Mouse (Mus musculus): ENCODE measurements around the gene Emilin2. TPM values are rescaled to one million over a fixed set of nuclear protein-coding genes. Genes with fewer than 3 reads are reported as not detected.
A peak's percentile ranks its signal among the peaks of the same experiment; 100 is the strongest.

The Emilin2 gene
- 42.6 and 45.4 TPM in 2 replicates for polyA plus RNA-seq (2014; fragmentation: Nextera tagmentation; extraction: Ambion mirVana)

DNA sequence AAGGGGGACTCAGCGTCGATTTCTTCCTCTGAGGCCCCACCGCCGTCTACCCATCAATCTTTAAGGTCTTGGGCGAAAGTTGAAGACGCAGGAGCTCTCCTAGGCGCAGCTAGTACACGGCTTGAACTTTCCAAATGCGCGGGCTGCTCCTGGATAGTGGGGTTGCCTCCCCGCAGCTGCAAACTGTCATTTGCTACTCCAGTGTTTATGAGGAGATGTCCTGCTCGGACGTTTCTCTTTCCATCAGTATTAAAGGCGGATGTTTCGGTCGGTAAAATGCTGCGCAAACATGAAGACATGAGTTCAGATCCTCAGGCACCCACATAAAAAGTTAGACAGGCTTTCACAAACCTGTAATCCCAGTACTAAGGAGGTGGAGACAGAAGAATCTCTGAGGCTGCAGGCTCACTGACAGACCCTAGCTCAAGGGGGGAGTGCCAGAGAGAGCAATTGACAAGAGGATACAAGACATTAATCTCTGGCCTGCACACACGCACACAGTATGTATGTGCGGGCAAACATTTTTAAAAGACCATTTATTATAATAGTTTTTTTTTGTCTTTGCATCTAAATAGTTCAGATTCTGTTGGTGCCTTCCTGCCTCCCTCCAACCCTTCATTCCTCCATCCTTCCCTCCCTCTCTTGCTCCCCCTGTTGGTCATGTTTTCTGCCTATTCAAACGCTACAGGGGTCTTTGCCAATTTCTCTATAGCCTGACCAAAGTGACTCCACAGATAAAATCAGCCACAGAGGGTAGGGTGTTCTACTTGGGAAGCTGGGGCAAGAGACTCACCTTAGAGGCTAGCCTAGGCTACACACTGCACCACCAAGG, at the start of gene Emilin2:
Emilin2 (minus strand) TSS at position 639 of the 832 bp plus-strand sequence.
- peaks cover 15 to 29% of the 10 kb centered on the region in 2 experiments for H3K4me1 ChIP-seq (ENCODE audit: control insufficient read depth in 2 of 2, insufficient read depth in 2 of 2, low read length in 2 of 2)
- H3K27me3 ChIP-seq (ENCODE audit: control insufficient read depth, insufficient read depth, low read length), result peaks cover 5% of the 10 kb centered on the region; the same call in 1 of the 2 replicates
- peak within 1 kb of the TSS; percentile 82 for H3K9ac ChIP-seq (ENCODE audit: low read length)
- peak within 1 kb of the TSS; percentile 98 for H3K4me2 ChIP-seq (ENCODE audit: low read length)
- ATAC-seq (ENCODE audit: insufficient number of reproducible peaks, insufficient read depth, low FRiP score, low read depth), result no peak
- WGBS, result 9% methylated on average over 20 of the region's 20 CpGs
- peak within 1 kb of the TSS; percentile 62 to 68 for H3K4me3 ChIP-seq (ENCODE audit: control insufficient read depth in 1 of 2, insufficient read depth in 1 of 2, low read depth in 1 of 2, low read length in 2 of 2)
- peak within 1 kb of the TSS in 1 of 2 experiments; percentile 57; a peak in 2 of 4 replicates for H3K27ac ChIP-seq (replicated peaks in 1 of 2; ENCODE audit: control insufficient read depth in 1 of 2, insufficient read depth in 1 of 2, low read depth in 2 of 2, low read length in 2 of 2)
- H3K9me3 ChIP-seq (ENCODE audit: control insufficient read depth, low read length), result no peaks in the 10 kb centered on the region
- no peaks in the 10 kb centered on the region for H3K36me3 ChIP-seq (ENCODE audit: control insufficient read depth, insufficient read depth, low read length)

DNA sequence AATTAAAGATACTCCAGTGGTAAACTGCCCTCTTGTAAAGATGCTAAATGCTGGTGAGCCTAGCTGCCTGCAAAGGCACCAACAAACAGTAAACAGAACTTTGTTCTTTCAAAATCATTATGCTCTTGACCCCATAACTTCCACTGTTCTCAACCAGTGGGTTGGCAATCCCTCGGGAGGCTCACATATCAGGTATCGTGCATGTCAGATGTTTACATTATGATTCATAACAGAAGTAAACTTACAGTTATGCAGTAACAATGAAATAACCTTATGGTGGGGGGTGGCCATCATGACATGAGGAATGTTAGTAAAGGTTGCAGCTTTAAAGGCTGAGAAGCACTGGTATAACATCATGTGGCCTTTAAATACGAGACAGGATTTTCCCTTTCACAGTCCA, 43.7 kb upstream of the Emilin2 start:
- Histone ChIP-seq H3K4me3 (ENCODE audit: control insufficient read depth in 1 of 2, insufficient read depth in 1 of 2, low read depth in 1 of 2, low read length in 2 of 2) (no peak overlapping the region), H3K27ac (replicated peaks in 1 of 2; ENCODE audit: control insufficient read depth in 1 of 2, insufficient read depth in 1 of 2, low read depth in 2 of 2, low read length in 2 of 2) (no peak overlapping the region), H3K4me2 (ENCODE audit: low read length) (no peak overlapping the region), H3K36me3 (ENCODE audit: control insufficient read depth, insufficient read depth, low read length) (peaks cover 88% of the 10 kb centered on the region), H3K9ac (ENCODE audit: low read length) (no peak overlapping the region), H3K9me3 (ENCODE audit: control insufficient read depth, low read length) (no peaks in the 10 kb centered on the region), H3K4me1 (ENCODE audit: control insufficient read depth in 2 of 2, insufficient read depth in 2 of 2, low read length in 2 of 2) (no peaks in the 10 kb centered on the region), H3K27me3 (ENCODE audit: control insufficient read depth, insufficient read depth, low read length) (no peaks in the 10 kb centered on the region)
- 80% methylated on average over 3 of the region's 3 CpGs for WGBS
- ATAC-seq (ENCODE audit: insufficient number of reproducible peaks, insufficient read depth, low FRiP score, low read depth), result no peak

DNA sequence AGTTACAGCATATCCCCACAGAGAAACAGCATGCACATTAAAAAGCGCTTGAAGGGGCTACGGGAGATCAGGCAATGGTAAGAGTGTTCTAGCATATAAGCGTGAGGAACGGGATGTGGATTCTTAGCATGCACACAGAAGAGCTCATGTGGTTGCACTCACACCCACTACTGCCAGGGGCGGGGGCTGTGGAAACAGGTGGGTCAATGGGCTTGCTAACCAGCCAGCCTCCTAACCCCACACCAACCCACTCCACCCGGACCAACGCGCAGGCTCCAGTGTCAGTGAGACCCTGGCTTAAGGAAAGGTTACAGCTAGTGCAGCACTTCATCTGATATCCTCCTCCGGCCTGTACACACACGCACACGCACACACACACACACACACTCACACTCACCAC, 42.4 kb upstream of the Emilin2 start:
- H3K9me3 ChIP-seq (ENCODE audit: control insufficient read depth, low read length), result no peaks in the 10 kb centered on the region
- H3K27ac ChIP-seq (replicated peaks in 1 of 2; ENCODE audit: control insufficient read depth in 1 of 2, insufficient read depth in 1 of 2, low read depth in 2 of 2, low read length in 2 of 2), result no peak overlapping the region
- H3K4me3 ChIP-seq (ENCODE audit: control insufficient read depth in 1 of 2, insufficient read depth in 1 of 2, low read depth in 1 of 2, low read length in 2 of 2), result no peak overlapping the region
- H3K9ac ChIP-seq (ENCODE audit: low read length), result no peak overlapping the region
- H3K27me3 ChIP-seq (ENCODE audit: control insufficient read depth, insufficient read depth, low read length), result no peaks in the 10 kb centered on the region
- H3K36me3 ChIP-seq (ENCODE audit: control insufficient read depth, insufficient read depth, low read length), result peaks cover 88% of the 10 kb centered on the region
- no peak for ATAC-seq (ENCODE audit: insufficient number of reproducible peaks, insufficient read depth, low FRiP score, low read depth)
- WGBS, result 94% methylated on average over 11 of the region's 11 CpGs
- H3K4me2 ChIP-seq (ENCODE audit: low read length), result no peak overlapping the region
- no peaks in the 10 kb centered on the region for H3K4me1 ChIP-seq (ENCODE audit: control insufficient read depth in 2 of 2, insufficient read depth in 2 of 2, low read length in 2 of 2)

DNA sequence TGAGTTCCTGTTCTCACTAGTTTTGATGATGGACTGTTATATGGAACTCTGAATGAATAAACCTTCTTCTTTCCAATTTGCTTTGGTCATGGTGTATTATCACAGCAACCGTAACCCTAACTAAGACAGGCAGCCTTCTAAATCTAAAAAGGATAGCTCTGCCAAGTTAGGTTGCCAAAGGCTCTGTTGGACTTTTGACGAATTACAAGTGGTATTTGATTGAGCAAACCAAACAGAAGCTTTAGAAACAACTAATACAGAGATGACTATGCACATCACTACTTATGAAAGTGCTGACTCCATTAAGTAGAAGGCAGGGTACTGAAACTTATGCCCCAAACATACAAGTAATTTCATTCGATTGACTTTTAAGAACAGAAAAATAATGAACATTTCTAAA, 36.4 kb upstream of the Emilin2 start:
- Histone ChIP-seq H3K4me1 (ENCODE audit: control insufficient read depth in 2 of 2, insufficient read depth in 2 of 2, low read length in 2 of 2) (no peaks in the 10 kb centered on the region), H3K9ac (ENCODE audit: low read length) (no peak overlapping the region), H3K27ac (replicated peaks in 1 of 2; ENCODE audit: control insufficient read depth in 1 of 2, insufficient read depth in 1 of 2, low read depth in 2 of 2, low read length in 2 of 2) (no peak overlapping the region), H3K4me3 (ENCODE audit: control insufficient read depth in 1 of 2, insufficient read depth in 1 of 2, low read depth in 1 of 2, low read length in 2 of 2) (no peak overlapping the region), H3K36me3 (ENCODE audit: control insufficient read depth, insufficient read depth, low read length) (peaks cover 93% of the 10 kb centered on the region), H3K9me3 (ENCODE audit: control insufficient read depth, low read length) (no peaks in the 10 kb centered on the region), H3K4me2 (ENCODE audit: low read length) (no peak overlapping the region), H3K27me3 (ENCODE audit: control insufficient read depth, insufficient read depth, low read length) (no peaks in the 10 kb centered on the region)
- no peak for ATAC-seq (ENCODE audit: insufficient number of reproducible peaks, insufficient read depth, low FRiP score, low read depth)
- 94% methylated on average over 3 of the region's 3 CpGs for WGBS

DNA sequence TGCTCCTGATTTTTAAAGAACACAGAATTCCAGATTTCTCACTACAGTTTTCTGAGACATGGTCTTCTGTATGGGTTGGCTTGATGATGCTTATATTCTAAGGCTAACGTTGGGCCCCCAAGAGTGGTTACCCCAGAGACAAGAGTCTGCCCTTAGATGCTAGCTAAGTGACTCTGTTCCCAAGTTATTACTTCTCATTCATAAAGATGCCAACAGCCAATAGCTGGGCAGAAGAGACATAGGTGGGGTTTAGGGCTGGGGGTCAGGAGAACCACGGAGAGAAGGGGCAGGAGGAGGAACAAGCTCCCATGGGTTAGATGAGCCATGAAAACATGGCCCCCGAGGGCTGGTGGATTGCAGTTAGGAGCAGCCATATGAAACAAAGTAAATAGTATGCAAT, 30.2 kb upstream of the Emilin2 start:
- 80% methylated on average over 3 of the region's 3 CpGs for WGBS
- no peak for ATAC-seq (ENCODE audit: insufficient number of reproducible peaks, insufficient read depth, low FRiP score, low read depth)
- Histone ChIP-seq H3K36me3 (ENCODE audit: control insufficient read depth, insufficient read depth, low read length) (peaks cover 39% of the 10 kb centered on the region), H3K4me3 (ENCODE audit: control insufficient read depth in 1 of 2, insufficient read depth in 1 of 2, low read depth in 1 of 2, low read length in 2 of 2) (no peak overlapping the region), H3K4me2 (ENCODE audit: low read length) (no peak overlapping the region), H3K9ac (ENCODE audit: low read length) (no peak overlapping the region), H3K27me3 (ENCODE audit: control insufficient read depth, insufficient read depth, low read length) (no peaks in the 10 kb centered on the region), H3K4me1 (ENCODE audit: control insufficient read depth in 2 of 2, insufficient read depth in 2 of 2, low read length in 2 of 2) (no peaks in the 10 kb centered on the region), H3K27ac (replicated peaks in 1 of 2; ENCODE audit: control insufficient read depth in 1 of 2, insufficient read depth in 1 of 2, low read depth in 2 of 2, low read length in 2 of 2) (no peak overlapping the region), H3K9me3 (ENCODE audit: control insufficient read depth, low read length) (no peaks in the 10 kb centered on the region)

DNA sequence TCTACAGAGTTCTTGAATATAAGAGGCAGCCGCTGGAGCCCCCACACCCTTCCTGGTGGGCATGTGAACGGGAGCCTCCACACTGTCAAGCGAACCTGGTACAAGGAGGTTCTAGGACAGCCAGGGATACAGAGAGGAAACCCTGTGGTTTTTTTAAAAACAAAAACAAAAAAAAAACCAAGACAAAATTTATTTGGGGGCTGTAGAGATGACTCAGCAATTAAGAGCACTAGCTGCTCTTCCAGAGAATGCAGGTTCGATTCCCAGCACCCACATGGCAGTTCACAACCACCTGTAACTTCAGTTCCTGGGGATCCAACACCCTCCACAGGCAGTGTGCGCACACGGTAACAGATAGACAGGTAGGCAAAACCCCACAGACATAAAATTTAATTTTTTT, 26.8 kb upstream of the Emilin2 start:
- Histone ChIP-seq H3K27ac (replicated peaks in 1 of 2; ENCODE audit: control insufficient read depth in 1 of 2, insufficient read depth in 1 of 2, low read depth in 2 of 2, low read length in 2 of 2) (no peak overlapping the region), H3K36me3 (ENCODE audit: control insufficient read depth, insufficient read depth, low read length) (peaks cover 9% of the 10 kb centered on the region), H3K4me1 (ENCODE audit: control insufficient read depth in 2 of 2, insufficient read depth in 2 of 2, low read length in 2 of 2) (no peaks in the 10 kb centered on the region), H3K9ac (ENCODE audit: low read length) (no peak overlapping the region), H3K4me2 (ENCODE audit: low read length) (no peak overlapping the region), H3K4me3 (ENCODE audit: control insufficient read depth in 1 of 2, insufficient read depth in 1 of 2, low read depth in 1 of 2, low read length in 2 of 2) (no peak overlapping the region), H3K9me3 (ENCODE audit: control insufficient read depth, low read length) (no peaks in the 10 kb centered on the region), H3K27me3 (ENCODE audit: control insufficient read depth, insufficient read depth, low read length) (no peaks in the 10 kb centered on the region)
- 90% methylated on average over 6 of the region's 6 CpGs for WGBS
- no peak for ATAC-seq (ENCODE audit: insufficient number of reproducible peaks, insufficient read depth, low FRiP score, low read depth)

DNA sequence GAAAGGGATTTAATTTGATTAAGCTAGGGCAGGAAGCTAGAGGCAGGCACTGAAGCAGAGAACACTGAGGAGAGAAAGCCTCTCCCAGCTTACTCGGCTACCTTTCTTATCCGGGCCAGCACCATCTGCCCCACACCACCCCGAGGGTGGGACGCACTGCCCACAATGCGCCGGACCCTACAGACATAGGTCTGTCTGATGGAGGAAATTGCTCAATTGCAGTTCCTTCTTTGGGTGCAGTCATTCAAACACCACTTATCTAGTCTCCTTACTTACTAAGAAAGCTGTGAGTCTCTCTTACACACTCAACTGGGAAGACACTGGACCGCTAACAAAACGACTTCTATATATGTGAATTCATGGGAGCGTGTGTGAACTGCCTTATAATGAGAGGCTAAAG, 25.8 kb upstream of the Emilin2 start:
- Histone ChIP-seq H3K36me3 (ENCODE audit: control insufficient read depth, insufficient read depth, low read length) (no peaks in the 10 kb centered on the region), H3K4me3 (ENCODE audit: control insufficient read depth in 1 of 2, insufficient read depth in 1 of 2, low read depth in 1 of 2, low read length in 2 of 2) (no peak overlapping the region), H3K4me1 (ENCODE audit: control insufficient read depth in 2 of 2, insufficient read depth in 2 of 2, low read length in 2 of 2) (no peaks in the 10 kb centered on the region), H3K9ac (ENCODE audit: low read length) (no peak overlapping the region), H3K9me3 (ENCODE audit: control insufficient read depth, low read length) (no peaks in the 10 kb centered on the region), H3K27ac (replicated peaks in 1 of 2; ENCODE audit: control insufficient read depth in 1 of 2, insufficient read depth in 1 of 2, low read depth in 2 of 2, low read length in 2 of 2) (no peak overlapping the region), H3K4me2 (ENCODE audit: low read length) (no peak overlapping the region), H3K27me3 (ENCODE audit: control insufficient read depth, insufficient read depth, low read length) (no peaks in the 10 kb centered on the region)
- ATAC-seq (ENCODE audit: insufficient number of reproducible peaks, insufficient read depth, low FRiP score, low read depth), result no peak
- WGBS, result 92% methylated on average over 9 of the region's 9 CpGs

DNA sequence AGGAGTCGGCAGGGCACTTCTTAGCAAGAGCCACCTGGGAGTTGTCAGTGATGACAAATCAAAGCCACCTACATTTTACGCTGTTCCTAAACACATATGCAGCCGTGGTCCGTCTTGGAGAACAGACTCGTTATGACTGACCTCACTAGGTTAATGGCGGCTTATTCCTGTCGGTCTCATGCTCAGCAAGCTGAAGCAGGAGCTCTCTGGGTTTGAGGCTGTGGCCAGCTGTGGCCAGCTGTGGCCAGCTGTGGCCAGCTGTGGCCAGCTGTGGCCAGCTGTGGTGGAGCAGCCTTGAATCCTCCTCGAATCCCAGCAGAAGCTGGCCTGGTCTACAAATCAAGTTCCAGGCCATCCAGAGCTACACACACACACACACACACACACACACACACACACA, 24.6 kb upstream of the Emilin2 start:
- Histone ChIP-seq H3K9me3 (ENCODE audit: control insufficient read depth, low read length) (no peaks in the 10 kb centered on the region), H3K27ac (replicated peaks in 1 of 2; ENCODE audit: control insufficient read depth in 1 of 2, insufficient read depth in 1 of 2, low read depth in 2 of 2, low read length in 2 of 2) (no peak overlapping the region), H3K36me3 (ENCODE audit: control insufficient read depth, insufficient read depth, low read length) (no peaks in the 10 kb centered on the region), H3K4me1 (ENCODE audit: control insufficient read depth in 2 of 2, insufficient read depth in 2 of 2, low read length in 2 of 2) (peaks cover 0 to 5% of the 10 kb centered on the region in 2 experiments; a peak in 1 of 4 replicates), H3K9ac (ENCODE audit: low read length) (no peak overlapping the region), H3K4me3 (ENCODE audit: control insufficient read depth in 1 of 2, insufficient read depth in 1 of 2, low read depth in 1 of 2, low read length in 2 of 2) (no peak overlapping the region), H3K27me3 (ENCODE audit: control insufficient read depth, insufficient read depth, low read length) (no peaks in the 10 kb centered on the region), H3K4me2 (ENCODE audit: low read length) (no peak overlapping the region)
- 70% methylated on average over 8 of the region's 8 CpGs for WGBS
- ATAC-seq (ENCODE audit: insufficient number of reproducible peaks, insufficient read depth, low FRiP score, low read depth), result no peak

All from heart, embryonic 14.5 days (tissue).